Mouse (Mus musculus) heart, adult 8-10 months (tissue): ENCODE data around the gene Fuz. TPM values are rescaled to one million over a fixed set of nuclear protein-coding genes. Genes with fewer than 3 reads are reported as not detected.
A peak's percentile ranks its signal among the peaks of the same experiment; 100 is the strongest.
"Not testable (repeated sequence)": the region's sequence is repeated elsewhere in the genome, so short reads cannot be mapped to it uniquely, and the experiment has no call there.

Experiments
- DNase-seq: peaks from one replicate; pipeline ENCODE4 v3.0.0; 2022; ENCODE audit warnings: low spot score
- total RNA-seq, 4 experiments: library from RNA; stranded (reverse); gene quantifications; 2 replicates each; pipeline ENCODE4 v1.2.4; 2022

Gene Fuz
- total RNA-seq, 4 experiments from 2014 or later = 14.9 to 18.5 (median 17.4) TPM

DNA sequence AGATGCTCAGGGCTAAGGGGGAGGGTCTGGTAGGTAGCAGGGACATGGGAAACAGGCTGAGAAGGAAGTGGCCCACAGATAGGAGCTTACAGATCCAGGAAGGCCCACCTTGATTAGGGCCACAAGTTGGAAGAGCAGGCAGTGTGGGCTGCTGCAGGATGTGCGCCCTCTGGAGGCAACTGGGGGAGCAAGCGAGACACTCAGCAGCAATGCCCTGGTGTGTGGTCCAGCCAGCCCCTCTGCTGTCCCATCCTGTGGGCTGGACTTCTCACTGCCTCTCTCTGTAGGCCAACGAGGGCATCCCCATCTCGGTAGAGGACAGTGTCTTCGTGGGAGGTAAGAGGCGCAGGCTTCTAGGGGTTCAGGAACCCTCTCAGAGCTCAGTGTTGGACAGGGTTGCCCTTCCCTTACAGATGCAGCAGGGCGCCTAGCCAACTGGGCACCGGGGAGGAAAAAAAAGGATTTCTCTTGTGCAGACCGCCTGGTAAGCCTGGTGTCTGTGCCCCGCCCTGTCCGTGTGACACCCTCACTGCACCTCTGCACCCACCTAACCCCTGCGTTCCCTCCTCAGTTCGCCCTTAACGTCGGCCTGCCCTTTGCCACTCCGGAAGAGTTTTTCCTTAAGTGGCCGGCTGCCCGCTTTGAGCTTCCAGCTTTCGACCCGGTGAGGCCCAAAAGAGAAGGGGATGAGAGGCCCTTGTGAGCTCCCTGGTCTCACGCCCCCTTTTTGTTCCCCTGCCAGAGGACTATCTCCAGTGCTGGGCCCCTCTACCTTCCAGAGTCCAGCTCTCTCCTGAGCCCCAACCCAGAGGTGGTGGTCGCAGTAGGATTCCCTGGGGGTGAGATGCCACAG lies 35.1 kb upstream of the Fuz start:
- DNase-seq = no peak

DNA sequence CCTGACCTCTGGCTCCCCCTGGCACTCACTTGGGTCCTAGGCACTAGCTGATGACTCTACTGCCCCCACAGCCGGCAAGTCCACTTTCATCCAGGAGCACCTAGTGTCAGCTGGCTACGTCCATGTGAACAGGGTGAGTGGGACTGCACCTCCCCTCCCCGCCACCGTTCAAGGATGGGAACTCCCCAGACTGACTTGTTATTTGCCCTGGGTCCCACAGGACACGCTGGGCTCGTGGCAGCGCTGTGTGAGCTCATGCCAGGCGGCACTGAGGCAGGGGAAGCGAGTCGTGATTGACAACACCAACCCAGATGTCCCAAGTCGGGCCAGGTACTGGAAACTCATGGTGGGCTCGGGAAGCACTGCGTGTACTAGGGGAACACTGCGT lies 34.5 kb upstream of the Fuz start:
- no peak for DNase-seq

DNA sequence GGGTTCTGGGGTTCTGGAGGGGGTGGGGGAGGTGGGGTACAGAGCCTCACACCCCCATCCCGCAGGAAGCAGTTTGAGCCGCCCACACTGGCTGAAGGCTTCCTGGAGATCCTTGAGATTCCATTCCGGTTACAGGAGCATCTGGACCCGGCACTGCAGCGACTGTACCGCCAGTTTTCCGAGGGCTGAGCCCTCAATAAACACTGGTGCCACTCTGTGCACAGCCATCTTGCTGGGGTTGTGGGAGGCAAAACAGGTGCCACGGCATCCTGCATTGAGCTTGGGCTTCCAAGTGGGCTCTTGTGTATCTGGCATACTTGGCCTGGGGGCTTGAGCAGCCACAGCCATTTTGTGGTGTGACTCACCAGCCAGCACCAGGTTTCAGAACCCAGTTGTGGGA lies 33.4 kb upstream of the Fuz start:
- DNase-seq = no peak

DNA sequence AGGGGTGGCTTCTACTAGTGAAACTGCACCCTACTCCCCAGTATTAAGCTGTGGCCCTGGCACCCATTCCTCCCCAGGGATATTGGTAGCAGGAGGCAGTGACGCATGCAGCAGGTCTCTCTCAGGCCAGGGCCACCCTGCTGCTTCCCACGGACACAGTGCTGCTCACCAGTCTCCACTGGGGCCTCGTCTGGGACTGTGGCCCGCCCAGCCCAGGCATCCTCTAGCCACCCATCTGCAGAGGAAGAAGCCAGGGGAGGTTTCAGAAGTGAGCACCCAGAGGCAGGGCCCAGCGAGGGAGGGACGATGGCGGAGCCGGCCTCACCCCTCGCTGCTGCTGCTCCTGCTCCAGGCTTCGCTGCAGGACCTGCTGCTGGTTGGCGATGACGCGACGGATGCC lies 32.7 kb upstream of the Fuz start:
- no peak for DNase-seq

DNA sequence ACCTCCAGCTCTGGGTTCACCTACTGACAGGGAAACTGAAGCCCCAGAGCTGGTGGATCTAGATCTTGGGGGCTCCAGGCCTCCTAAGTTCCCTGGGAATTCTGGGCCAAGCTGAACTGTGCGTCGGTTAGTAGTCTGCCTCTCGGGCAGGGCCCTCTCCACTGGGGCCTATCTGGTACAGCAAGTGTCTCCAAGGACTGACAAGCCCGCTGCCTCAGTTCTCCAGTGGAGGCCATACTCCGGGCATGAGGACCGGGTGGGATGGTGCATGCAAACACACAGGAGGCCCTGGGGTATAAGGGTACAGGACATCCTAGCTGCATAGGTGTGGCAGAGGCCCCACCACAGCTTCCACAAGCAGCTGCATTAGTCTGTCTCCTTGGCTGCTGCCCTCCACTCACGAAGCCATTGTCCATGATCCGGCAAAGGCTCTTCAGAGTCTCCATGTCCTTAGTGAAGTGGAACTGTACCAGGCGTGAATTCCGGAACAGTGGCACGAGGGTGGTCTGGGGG lies 31.8 kb upstream of the Fuz start:
- DNase-seq = no peak

DNA sequence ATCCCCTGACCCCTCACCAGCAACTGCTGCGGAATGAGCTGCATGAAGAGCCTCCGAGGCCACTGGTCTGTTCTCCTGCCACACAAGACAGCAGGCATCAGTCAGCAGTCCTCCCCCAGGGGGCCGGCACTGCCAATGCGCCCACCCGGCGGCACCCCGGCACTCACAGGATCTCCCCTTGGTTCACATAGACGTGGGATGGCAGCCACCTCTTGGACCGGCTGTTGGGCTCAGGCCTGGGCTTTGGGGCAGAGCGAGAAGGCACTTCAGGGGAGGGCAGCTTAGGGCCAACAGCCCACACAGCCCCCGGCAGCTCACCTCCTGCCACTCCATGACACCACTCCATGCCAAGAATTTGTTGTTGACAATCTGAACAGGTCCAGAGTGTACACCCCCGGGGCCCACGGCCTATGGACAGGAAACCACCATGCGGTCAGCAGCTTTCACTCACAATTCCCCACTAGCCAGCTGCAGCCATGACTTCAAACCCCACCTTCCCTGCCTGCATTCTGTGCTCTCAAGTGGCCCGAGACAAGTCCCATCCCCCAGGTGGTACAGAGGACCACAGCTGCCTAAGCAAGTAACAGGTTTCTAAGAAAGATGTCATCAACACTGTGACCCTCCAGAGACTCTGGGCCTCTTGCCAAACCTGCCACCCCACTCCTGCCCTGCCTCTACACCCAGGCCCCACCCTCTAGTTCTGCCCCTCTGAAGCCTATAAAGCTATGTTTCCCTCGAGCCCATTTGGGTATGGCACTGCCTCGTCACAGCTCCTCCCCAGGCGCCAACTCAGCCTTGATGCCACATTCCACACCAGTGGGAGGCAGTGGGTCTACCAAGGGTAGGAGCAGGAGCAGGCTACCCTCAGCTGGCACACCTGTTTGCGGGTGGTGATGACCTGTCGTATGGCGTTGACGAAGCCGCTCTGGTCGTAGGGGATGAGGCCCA lies 31.0 kb upstream of the Fuz start:
- no peak for DNase-seq

DNA sequence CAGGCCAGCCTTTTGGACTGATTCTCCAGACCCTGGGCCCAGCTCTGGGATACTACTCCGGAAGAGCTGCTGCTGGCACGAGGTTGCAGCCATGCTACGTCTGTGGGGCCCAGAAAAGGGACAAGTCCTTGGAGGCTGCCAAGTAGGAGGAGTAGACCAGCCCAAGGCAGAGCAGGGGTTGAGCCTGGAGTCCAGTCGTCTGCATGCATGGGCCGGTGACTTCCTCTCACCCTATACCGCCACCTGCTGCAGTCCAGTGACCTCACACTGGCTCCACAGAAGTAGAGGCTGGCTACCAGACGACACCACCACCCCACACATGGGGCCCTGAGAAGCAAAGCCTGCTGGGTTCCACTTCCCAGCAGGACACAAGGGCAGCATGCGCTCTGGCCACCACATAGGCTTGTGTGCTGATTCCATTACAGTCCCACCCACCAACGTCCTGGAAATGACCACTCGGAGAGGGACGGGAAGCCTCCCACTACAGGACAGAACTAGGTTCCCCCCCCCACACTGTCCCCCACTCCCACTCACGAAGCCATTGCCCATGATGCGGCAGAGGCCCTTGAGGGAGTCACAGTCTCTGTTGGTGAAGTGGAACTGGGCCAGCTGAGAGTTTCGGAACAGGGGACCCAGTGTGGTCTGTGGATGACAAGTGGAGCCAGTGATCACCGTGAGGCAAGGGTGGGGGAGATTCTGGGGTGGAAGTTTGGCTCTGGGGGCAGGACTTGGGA lies 29.4 kb upstream of the Fuz start:
- peak; percentile 66 for DNase-seq

DNA sequence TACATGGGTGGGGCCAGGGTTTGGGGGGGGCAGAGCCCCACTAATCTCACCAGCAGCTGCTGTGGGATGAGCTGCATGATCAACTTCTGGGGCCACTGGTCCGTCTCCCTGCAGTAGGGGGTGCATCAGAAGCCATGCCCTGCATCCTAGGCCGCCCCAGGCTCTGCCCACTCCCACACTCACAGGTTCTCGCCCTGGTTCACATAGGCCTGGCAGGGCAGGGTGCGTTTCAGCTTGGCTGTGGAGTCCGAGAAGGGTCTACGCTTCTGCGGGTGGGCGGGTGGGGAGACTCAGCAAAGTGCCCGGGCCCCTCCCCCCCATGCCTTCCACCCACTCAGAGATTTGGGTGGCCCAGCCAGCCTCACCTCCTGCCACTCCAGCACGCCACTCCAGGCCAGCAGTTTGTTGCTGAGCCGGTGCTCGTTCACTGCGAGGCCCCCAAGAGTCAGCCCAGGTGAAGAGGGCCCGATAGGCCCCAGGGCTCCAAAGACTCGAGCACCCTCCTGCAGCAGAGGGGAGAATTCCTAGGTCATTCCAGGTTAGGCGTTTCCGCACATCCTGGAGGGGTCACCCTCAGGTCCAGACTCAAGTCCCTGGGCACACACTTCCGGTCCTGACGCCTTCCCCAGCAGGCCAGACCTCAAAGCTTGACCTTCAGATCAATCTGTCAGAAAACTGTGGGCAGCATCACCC lies 28.7 kb upstream of the Fuz start:
- no peak for DNase-seq

DNA sequence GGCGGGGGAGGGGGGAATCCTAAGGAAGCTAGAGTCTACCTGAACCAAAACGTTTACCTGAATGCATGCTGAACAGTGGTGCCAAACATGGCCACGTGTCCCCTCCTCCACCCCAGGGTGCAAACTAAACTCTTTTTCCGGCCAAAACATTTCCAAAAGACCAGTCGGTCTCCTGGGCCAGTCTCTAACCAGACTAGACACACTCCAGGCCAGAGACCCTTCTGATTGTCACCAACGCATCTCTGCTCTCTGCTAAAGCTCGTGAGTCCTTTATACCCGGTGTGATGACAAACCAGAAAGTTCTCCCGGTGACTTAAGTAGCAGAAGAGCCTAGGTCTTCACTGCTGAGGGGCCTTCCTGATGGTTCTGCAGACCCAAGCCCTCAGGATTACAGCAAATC lies 28.1 kb upstream of the Fuz start:
- DNase-seq = no peak

DNA sequence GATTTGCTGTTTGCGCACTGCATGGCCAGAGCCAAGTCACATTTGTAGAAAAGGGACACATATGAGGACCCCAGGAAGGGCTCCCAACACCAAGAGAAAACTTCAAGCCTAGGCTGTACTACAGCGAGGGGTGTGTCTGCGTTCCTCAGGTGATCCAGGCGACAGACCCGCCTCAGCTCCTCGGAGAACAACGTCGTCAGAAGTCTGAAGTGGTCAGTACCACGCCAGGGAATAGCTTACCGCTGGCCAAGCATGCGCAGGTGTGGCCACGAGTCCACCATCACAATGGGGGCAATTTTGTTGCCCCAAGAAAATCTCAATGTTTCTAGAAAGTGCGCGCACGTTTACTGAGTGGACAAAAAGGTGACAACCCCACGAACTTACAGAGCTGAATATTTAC lies 27.4 kb upstream of the Fuz start:
- DNase-seq = no peak

DNA sequence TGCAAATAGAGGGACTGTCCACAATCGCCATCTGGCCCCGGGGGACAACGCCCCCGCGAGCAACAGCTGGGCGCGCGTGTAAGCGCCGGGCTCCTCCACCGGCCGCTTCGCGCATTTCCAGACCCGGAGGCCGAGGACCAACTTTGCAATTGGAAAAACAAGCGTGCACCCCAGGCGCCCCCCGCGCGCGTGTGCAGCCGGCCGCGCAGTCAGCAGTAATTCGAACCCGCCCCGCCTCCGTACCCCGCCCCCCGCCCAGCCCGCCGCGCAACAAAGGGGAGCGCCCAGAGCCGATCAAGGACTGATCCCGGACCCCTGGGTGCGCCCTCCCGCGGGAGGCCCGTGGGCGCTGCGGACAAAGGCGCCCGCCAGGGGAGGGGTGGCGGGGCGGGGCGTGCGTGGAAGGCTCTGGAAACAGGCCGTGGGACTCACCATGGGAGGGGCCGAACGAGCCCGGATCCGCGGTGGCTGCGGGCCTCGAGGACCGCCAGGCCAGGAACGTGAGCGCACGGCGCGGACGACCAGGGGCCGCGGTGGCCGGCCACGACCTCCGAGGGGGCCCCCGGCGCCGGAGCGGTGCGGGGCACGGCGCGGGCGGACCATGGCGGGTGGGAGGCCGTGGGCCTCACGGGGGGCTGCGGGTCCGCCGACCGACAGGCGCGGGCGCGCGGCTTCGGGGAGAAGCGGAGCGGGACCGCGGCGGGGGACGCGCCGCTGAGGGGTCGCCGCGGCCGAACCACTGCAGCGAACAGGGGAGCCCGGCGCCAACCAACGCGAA lies 26.8 kb upstream of the Fuz start:
- DNase-seq = peak; percentile 61

DNA sequence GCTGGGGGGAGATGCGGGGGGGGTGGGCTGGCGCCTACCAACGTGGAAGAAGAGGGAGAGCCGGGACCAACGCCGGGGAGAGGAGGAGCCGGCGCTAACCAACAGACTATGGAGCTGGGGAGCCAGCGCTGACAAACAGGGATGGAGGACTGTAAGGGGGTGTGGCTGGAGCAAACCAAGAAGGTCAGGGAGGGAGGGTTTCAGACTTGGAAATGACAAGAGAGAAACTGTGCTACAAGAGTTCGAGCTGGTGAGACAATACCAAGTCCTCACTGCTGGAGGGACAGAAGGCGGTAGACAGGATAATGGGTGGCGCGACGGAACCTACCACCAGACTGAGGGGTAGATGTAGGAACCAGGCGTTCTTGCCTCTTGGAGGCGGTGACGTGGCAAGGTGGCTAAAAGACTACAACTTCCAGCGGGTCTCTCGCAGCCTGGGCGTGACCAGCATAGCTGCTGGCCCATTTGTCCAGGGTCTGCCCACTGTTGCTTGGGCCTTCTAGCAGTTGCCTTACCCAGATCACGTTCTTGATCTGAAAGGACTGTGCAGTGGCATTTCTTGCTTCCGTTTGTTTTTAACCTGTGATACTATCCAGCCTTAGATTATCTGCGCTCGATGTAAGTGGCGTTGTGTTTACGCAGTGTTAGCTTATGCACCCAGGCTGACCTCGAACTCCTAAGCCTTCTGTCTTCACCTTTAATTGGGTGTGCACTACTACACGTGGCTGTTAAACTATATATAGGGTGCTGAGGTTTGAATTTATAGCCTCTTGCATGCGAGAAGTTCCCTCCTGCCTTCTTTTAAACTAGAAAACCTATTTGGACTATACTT lies 26.0 kb upstream of the Fuz start, which contains the start of gene Ptov1:
TSS of gene Ptov1 (minus strand) at position 92 of the 832 bp plus-strand sequence.
- DNase-seq = peak; percentile 95

DNA sequence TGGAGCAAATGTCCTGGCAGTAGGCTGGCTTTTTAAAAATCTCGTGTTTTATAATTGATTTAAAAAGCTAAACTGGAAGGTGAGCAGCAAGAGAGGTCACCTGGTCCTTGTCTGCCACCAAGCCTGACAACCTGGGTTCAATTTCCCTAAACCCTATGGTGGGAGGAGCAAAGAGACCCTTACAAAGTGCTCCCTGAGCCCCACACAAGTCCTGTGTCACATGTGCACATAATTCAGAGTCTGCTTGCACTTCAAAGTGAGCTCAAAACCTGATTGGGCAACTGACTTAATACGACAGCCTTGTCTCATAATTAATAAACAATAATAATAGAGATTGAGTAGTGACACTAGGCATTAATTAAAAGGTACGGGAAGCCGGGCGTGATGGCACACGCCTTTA lies 25.3 kb upstream of the Fuz start:
- DNase-seq = no peak

DNA sequence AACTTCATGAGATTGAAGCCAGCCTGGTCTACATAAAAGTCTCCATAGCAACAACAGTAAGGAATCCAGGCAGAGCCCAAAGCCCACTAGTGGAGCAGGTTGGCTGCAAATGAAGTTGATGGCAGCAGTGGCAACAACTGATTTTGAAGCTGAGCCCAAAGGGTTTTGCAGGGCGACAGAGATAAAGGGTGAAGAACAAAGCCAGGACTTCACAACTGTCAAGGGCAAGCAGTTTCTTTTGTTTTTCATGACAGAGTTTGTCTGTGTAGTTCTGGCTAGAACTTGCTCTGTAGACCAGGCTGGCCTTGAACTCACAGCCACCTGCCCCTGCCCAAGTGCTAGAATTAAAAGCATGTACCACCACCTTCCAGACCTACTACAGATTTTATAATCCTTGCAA lies 24.7 kb upstream of the Fuz start:
- no peak for DNase-seq

DNA sequence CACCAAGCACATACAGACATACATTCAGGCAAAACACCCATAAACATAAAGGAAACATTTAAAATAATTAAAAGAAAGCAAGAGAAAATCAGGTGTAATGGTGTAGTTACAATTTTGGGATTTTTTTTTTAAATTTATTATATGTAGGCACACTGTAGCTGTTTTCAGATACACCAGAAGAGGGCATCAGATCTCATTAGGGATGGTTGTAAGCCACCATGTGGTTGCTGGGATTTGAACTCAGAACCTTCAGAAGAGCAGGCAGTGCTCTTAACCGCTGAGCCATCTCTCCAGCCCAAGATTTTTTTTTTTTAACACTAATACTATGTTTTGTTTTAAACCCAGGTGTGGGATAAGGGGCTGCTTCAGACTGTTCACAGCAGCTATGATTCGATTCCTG lies 24.1 kb upstream of the Fuz start:
- DNase-seq = not testable (repeated sequence)

DNA sequence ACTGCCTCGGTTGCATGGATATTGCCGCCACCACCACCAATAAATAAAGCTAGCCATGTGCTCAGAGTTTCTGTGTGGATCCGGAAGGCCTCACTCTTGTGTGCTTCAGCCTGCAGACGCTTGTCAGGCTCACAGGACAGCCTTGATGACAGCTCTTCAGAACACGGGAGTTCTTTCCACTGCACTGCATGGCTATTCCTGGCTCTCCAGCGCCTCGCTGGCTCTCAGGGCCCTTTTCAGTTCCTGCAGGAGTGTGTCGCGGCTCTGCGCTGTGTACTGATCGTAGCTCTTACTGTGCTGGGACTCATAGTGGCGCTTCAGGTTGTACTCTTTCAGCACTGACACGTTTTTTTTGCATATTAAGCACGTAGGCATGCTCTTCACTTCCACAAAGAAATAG lies 18.0 kb upstream of the Fuz start:
- peak; percentile 54 for DNase-seq

DNA sequence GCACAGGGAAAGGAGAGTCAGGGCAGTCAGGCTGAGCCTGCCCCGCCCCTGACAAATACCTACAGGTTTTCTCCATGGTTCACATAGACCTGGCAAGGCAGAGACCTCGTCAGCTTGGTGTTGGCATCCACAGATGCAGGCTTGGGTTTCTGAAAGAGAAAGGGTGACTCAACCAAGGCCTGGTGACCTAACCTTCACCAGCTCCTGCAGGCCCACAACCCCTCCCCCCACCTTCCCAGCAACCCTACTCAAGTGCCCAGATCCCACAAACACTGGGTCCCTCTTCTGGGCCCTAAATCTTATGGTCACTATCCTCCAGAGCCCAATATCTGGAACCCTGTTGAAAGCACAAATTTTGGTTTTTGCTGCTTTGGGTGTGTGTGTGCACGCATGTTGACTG lies 12.8 kb upstream of the Fuz start:
- no peak for DNase-seq

DNA sequence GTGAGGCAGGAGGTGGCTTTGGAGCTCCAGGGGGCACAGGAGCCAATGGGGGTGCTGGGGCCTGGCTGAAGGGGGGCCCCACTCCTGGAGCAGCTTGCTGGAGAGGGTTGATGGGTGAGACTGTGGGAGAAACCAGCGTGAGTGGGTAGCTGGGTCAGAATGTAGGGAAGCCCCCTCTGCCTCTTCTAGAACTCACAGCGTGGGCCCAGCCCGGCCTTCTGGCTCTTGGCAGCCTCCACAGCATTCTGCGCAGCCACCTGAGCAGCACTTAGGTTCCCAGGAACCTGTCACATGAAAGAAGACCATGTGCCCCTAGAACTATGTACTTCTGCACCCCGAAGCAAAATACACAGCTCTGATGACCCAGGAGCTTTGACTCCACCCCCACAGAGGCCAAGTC lies 11.2 kb upstream of the Fuz start:
- no peak for DNase-seq

DNA sequence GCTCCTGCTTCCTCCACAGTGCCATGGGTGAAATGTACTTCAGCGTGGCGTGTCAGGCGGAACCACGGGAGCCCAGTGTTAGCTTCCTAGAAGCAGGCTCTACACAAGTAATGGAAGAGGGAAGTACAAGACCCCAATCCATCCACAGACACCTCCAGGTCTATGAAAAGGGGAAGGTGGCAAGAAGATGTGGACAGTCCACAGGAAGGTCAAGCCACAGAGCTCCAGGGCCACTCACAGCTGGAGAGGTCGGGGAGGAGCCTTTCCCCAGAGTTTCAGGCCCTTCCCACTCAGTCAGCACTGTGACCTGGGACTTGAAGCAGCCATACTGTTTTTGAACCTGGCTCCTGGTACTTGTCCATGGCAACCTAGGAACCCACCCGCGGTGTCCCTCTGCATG lies 8.9 kb upstream of the Fuz start:
- DNase-seq = no peak
